Mouse (Mus musculus): ENCODE measurements around the gene Cntn5. TPM values are rescaled to one million over a fixed set of nuclear protein-coding genes. Genes with fewer than 3 reads are reported as not detected.
A peak's percentile ranks its signal among the peaks of the same experiment; 100 is the strongest.

The Cntn5 gene
- polyA plus RNA-seq, 1 experiment from 2014 or later = 18.7 TPM

DNA sequence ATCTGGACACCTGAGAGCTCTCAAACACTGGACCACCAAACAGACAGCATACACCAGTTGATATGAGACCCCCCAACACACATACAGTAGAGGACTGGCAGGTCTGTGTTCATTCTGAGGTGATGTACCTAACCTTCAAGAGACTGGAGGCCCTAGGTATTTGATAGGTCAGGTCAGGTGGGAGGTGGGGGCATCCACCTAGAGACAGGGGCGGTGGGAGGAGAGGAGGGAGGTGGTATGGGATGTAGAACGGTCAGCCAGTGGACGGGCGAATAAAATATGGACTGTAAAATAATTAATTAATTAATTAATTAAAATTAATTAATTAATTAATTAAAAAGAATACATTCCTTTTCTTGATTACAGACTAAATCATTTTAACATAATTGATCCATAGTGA, 182.5 kb downstream of the Cntn5 start:
- Histone ChIP-seq H3K9ac (no peak overlapping the region), H3K9me3 (no peaks in the 10 kb centered on the region), H3K4me2 (no peak overlapping the region), H3K27ac (no peak overlapping the region), H3K4me1 (no peaks in the 10 kb centered on the region), H3K4me3 (no peak overlapping the region), H3K36me3 (replicated peaks) (no peaks in the 10 kb centered on the region), H3K27me3 (replicated peaks) (no peaks in the 10 kb centered on the region)
- 95% methylated on average over 4 of the region's 4 CpGs for WGBS
- peak; percentile 52; the same call in 1 of the 2 replicates for ATAC-seq (replicated peaks)

DNA sequence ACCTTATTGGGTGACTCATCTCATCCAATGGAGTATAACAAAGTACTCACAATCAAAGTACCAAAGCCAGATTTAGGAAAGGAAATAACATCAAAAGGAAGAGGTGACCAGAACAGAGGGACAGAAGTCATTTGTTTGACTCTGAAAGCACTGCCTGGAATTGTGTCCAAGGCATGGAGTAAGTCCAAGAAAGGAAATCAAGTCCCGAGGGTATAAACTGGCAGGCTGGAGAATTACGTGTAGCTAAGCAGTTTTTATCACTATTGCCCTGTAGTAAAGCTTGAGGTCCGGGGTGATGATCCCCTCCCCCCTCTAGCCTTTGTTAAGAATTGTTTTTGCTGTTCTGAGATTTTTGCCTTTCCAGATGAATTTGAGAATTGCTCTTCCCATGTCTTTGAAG, 185.6 kb downstream of the Cntn5 start:
- no peaks in the 10 kb centered on the region for H3K9me3 ChIP-seq
- H3K27ac ChIP-seq = no peak overlapping the region
- H3K4me2 ChIP-seq = no peak overlapping the region
- no peak for ATAC-seq (replicated peaks)
- H3K4me3 ChIP-seq = no peak overlapping the region
- H3K4me1 ChIP-seq = no peaks in the 10 kb centered on the region
- WGBS = 84% methylated on average over 3 of the region's 3 CpGs
- no peaks in the 10 kb centered on the region for H3K36me3 ChIP-seq (replicated peaks)
- H3K27me3 ChIP-seq (replicated peaks) = no peaks in the 10 kb centered on the region
- no peak overlapping the region for H3K9ac ChIP-seq

- 16% methylated on average over 1 of the region's 1 CpGs for WGBS
- Histone ChIP-seq H3K4me2 (no peak overlapping the region), H3K27ac (no peak overlapping the region), H3K36me3 (replicated peaks) (no peaks in the 10 kb centered on the region), H3K4me3 (no peak overlapping the region), H3K9me3 (no peaks in the 10 kb centered on the region), H3K27me3 (replicated peaks) (no peaks in the 10 kb centered on the region), H3K9ac (no peak overlapping the region), H3K4me1 (no peaks in the 10 kb centered on the region)
- no peak for ATAC-seq (replicated peaks)
Measured at GRCm38 (mm10) chr9:10713641-10714040, 190.9 kb downstream of the Cntn5 start.

DNA sequence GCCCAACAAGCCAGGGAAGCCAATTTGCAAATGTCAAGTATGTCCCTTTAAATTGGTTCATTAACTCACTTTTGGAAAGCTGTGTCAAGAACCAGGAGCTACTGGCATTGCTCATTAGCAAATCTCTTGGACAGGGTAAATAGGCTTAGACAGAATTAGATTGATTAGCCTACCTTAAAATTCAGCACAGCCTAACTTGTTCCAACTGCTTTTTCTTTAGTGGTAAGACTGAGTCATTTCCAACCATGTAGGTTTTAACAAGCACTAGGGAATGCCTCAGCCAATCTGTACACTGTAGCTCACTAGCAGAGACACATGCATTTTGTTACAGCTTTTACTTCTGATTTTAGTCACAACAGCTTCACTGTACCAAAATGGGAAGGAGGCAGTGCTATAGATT, 222.9 kb downstream of the Cntn5 start:
- Histone ChIP-seq H3K27ac (no peak overlapping the region), H3K4me2 (no peak overlapping the region), H3K4me1 (no peaks in the 10 kb centered on the region), H3K9ac (no peak overlapping the region), H3K4me3 (no peak overlapping the region), H3K27me3 (replicated peaks) (no peaks in the 10 kb centered on the region), H3K9me3 (no peaks in the 10 kb centered on the region), H3K36me3 (replicated peaks) (no peaks in the 10 kb centered on the region)
- no peak; the same call in 1 of the 2 replicates for ATAC-seq (replicated peaks)

DNA sequence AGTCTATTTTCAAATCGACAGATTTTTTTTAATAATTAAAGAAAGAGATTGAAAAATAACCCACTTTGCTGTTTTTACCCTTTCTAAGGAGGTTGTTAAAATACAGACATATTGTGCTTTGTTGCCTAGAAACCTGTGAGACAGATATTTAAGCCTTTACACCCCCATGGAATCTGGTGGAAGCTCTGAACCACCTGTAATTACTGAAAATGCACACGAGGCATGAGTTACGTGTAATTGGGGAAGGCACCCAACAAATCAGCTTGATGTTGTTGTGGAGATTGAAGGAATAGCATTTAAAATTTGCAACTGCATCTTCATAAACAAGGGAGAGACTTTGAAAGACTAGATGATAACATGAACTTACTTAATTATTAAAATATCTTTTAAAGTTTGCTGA, 223.4 kb downstream of the Cntn5 start:
- H3K9ac ChIP-seq = no peak overlapping the region
- no peak overlapping the region for H3K27ac ChIP-seq
- H3K4me3 ChIP-seq = no peak overlapping the region
- no peaks in the 10 kb centered on the region for H3K9me3 ChIP-seq
- no peaks in the 10 kb centered on the region for H3K36me3 ChIP-seq (replicated peaks)
- ATAC-seq (replicated peaks) = no peak
- H3K4me2 ChIP-seq = no peak overlapping the region
- 82% methylated on average over 3 of the region's 3 CpGs for WGBS
- no peaks in the 10 kb centered on the region for H3K27me3 ChIP-seq (replicated peaks)
- no peaks in the 10 kb centered on the region for H3K4me1 ChIP-seq

DNA sequence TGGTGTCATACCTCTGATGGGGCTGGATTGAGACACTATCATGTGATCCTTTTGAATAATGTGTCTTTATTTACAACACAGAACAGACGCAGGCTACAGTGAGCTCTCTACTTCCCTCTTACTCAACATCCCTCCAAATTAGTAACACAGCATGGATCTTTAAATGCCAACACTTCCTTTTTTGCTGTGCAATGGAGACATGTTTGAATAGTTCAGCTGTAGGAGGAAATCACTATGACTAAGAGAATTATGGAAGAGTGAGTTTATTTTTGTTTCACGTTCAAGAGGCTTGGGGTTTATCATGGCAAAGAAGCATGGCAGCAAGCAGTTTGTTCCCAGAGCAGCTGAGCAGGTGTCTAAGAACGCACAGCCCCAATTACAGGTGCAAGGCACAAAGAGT, 235.9 kb downstream of the Cntn5 start:
- no peaks in the 10 kb centered on the region for H3K27me3 ChIP-seq (replicated peaks)
- WGBS = 76% methylated on average over 3 of the region's 3 CpGs
- no peak overlapping the region for H3K4me2 ChIP-seq
- H3K36me3 ChIP-seq (replicated peaks) = no peaks in the 10 kb centered on the region
- ATAC-seq (replicated peaks) = no peak
- H3K27ac ChIP-seq = no peak overlapping the region
- H3K4me3 ChIP-seq = no peak overlapping the region
- no peak overlapping the region for H3K9ac ChIP-seq
- no peaks in the 10 kb centered on the region for H3K9me3 ChIP-seq
- no peaks in the 10 kb centered on the region for H3K4me1 ChIP-seq

GRCm38 (mm10) chr9:10667438-10667837, 237.1 kb downstream of the Cntn5 start:
- no peaks in the 10 kb centered on the region for H3K27me3 ChIP-seq (replicated peaks)
- 66% methylated on average over 4 of the region's 4 CpGs for WGBS
- ATAC-seq (replicated peaks) = no peak
- no peak overlapping the region for H3K4me2 ChIP-seq
- H3K4me1 ChIP-seq = no peaks in the 10 kb centered on the region
- no peaks in the 10 kb centered on the region for H3K36me3 ChIP-seq (replicated peaks)
- H3K9ac ChIP-seq = no peak overlapping the region
- no peak overlapping the region for H3K4me3 ChIP-seq
- no peak overlapping the region for H3K27ac ChIP-seq
- no peaks in the 10 kb centered on the region for H3K9me3 ChIP-seq

GRCm38 (mm10) chr9:10665756-10666155, 238.8 kb downstream of the Cntn5 start:
- H3K4me1 ChIP-seq = no peaks in the 10 kb centered on the region
- H3K4me3 ChIP-seq = no peak overlapping the region
- H3K9me3 ChIP-seq = no peaks in the 10 kb centered on the region
- no peaks in the 10 kb centered on the region for H3K36me3 ChIP-seq (replicated peaks)
- no peak for ATAC-seq (replicated peaks)
- no peak overlapping the region for H3K4me2 ChIP-seq
- no peak overlapping the region for H3K27ac ChIP-seq
- H3K27me3 ChIP-seq (replicated peaks) = no peaks in the 10 kb centered on the region
- no peak overlapping the region for H3K9ac ChIP-seq

DNA sequence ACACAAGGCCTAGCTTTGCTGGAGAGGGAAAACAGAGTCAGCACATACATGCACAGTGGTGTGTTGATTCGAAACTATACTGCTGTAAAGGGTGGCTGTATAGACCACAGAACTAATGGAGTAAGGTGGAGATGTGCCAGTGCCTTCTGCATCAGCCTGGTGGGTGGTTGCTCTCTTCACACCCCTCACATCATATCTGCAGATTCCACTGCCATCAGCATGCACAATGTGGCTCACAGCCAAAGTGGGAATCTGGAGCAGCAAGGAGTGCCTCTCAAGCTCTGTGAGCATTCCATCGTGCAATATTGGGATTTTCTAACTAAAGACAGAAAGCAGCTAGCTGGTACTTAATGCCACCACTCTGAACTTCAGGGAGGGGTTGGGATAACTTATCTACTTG, 241.5 kb downstream of the Cntn5 start:
- Histone ChIP-seq H3K4me2 (no peak overlapping the region), H3K9me3 (no peaks in the 10 kb centered on the region), H3K4me1 (no peaks in the 10 kb centered on the region), H3K27me3 (replicated peaks) (no peaks in the 10 kb centered on the region), H3K36me3 (replicated peaks) (no peaks in the 10 kb centered on the region), H3K4me3 (no peak overlapping the region), H3K9ac (no peak overlapping the region), H3K27ac (no peak overlapping the region)
- no peak for ATAC-seq (replicated peaks)
- 65% methylated on average over 2 of the region's 2 CpGs for WGBS

DNA sequence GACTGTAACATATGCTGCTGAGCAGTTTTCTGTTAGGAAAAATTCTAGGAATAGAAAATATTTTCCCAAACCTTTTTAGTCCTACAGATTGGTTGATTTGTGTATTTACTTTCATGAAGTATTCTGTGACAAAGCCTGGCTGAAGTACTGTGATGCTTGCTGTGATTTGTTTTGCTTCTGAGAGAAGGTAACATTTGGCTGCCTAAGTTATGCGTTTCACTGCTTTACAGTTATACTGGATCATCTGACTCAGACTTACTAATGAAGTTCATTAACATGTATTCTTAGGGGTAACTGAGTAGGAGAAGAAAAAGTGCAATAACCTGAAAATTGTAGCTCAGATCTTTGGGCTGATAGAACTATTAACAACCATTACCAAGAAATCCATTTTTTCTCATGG, 245.1 kb downstream of the Cntn5 start:
- Histone ChIP-seq H3K9me3 (no peaks in the 10 kb centered on the region), H3K4me2 (no peak overlapping the region), H3K9ac (no peak overlapping the region), H3K4me1 (no peaks in the 10 kb centered on the region), H3K36me3 (replicated peaks) (no peaks in the 10 kb centered on the region), H3K4me3 (no peak overlapping the region), H3K27me3 (replicated peaks) (no peaks in the 10 kb centered on the region), H3K27ac (no peak overlapping the region)
- WGBS = 76% methylated on average over 1 of the region's 1 CpGs
- ATAC-seq (replicated peaks) = no peak

DNA sequence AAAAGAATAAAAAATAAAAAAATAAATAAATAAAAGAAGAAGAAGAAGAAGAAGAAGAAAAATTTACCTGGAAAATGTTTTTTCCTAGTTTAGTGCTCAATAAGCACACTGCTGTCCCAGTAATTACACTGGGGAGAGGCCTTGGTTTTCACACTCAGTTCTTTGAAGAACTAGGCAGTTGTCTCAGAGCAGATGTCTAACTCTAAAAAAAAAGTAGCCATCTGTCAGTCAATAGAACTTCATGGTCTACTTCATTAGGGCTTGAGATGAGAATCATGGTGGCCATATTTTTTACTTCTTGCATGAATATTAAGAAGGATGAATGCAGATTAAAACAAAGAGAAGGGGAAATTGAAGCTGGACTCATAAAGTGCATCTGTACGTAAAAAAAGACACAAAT, 246.5 kb downstream of the Cntn5 start:
- no peaks in the 10 kb centered on the region for H3K9me3 ChIP-seq
- no peak overlapping the region for H3K9ac ChIP-seq
- H3K27ac ChIP-seq = no peak overlapping the region
- no peaks in the 10 kb centered on the region for H3K4me1 ChIP-seq
- 91% methylated on average over 1 of the region's 1 CpGs for WGBS
- no peak overlapping the region for H3K4me2 ChIP-seq
- no peak overlapping the region for H3K4me3 ChIP-seq
- no peaks in the 10 kb centered on the region for H3K27me3 ChIP-seq (replicated peaks)
- ATAC-seq (replicated peaks) = no peak
- H3K36me3 ChIP-seq (replicated peaks) = no peaks in the 10 kb centered on the region

DNA sequence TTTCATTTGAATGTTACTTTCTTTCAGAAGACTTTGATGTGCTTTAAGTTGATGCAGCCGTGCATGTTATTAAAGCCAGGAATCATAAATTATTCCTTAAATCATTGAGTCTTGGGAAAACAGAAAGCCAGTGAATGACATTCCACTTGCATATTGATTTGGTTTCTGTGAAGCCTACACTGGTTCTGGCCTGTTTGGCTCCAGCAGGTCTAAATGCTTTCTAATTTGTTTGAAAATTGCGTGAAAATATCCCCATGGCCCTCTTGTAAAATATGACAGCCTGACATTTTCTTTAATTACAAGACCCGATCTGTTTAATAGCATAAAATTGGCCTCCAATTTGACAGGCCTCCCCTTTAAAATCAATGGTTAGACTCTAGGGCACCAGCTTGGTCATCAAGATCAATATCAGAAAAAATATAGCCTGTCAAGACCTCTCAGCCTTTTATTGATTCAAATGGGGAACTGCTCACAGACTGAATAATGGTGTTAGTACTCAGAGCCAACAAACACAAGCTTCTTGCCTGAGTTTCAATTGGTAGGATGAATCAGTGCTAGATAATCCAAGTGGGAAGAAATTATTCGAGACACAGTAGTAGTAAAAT, 247.3 kb downstream of the Cntn5 start:
- no peak overlapping the region for H3K4me2 ChIP-seq
- no peaks in the 10 kb centered on the region for H3K9me3 ChIP-seq
- no peaks in the 10 kb centered on the region for H3K27me3 ChIP-seq (replicated peaks)
- no peaks in the 10 kb centered on the region for H3K36me3 ChIP-seq (replicated peaks)
- WGBS = 62% methylated on average over 4 of the region's 4 CpGs
- peak; percentile 78 for ATAC-seq (replicated peaks)
- H3K4me1 ChIP-seq = no peaks in the 10 kb centered on the region
- H3K27ac ChIP-seq = no peak overlapping the region
- H3K9ac ChIP-seq = no peak overlapping the region
- no peak overlapping the region for H3K4me3 ChIP-seq

DNA sequence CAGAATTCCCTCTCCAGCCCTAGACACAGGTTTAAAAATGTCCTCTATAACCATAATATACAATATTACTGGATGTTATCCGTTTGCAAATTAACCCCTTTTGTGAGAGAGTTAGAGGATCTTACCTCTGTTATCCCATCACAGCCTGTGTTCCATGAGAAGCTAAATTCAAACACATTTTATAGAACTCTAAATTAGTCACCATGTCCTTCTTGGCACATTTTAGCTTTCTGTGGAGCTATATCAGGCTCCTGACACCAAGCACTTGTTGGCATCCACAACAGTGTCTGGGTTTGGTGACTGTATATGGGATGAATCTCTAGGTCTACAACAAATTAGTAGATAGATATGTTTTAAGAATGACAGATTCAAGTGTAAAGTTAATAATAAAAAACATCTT, 253.9 kb downstream of the Cntn5 start:
- no peak overlapping the region for H3K27ac ChIP-seq
- ATAC-seq (replicated peaks) = no peak
- H3K4me3 ChIP-seq = no peak overlapping the region
- WGBS = 86% methylated on average over 1 of the region's 1 CpGs
- no peaks in the 10 kb centered on the region for H3K9me3 ChIP-seq
- no peak overlapping the region for H3K4me2 ChIP-seq
- H3K36me3 ChIP-seq (replicated peaks) = no peaks in the 10 kb centered on the region
- no peak overlapping the region for H3K9ac ChIP-seq
- no peaks in the 10 kb centered on the region for H3K27me3 ChIP-seq (replicated peaks)
- H3K4me1 ChIP-seq = no peaks in the 10 kb centered on the region

All from midbrain, embryonic 15.5 days (tissue).